Mouse (Mus musculus) kidney, adult 2 months (tissue): Measurements from ENCODE around the gene Slc7a11. TPM values are rescaled to one million over a fixed set of nuclear protein-coding genes. Genes with fewer than 3 reads are reported as not detected.

Source experiments
- DNase-seq: peaks from one replicate; pipeline ENCODE4 v3.0.0; 2021
- H3K27ac ChIP-seq: fragments of 200-500 bp; 2 replicates; pipeline ENCODE4 v1.5.1; 2012; ENCODE audit warnings: low read depth, low read length, control low read depth, inconsistent platforms; ENCODE audit not compliant: insufficient read depth
- H3K27me3 ChIP-seq: fragments of 200-500 bp; replicated peaks from 2 replicates; pipeline ENCODE4 v1.6.1; 2012; ENCODE audit warnings: mild to moderate bottlenecking, moderate library complexity, low read length, inconsistent platforms; ENCODE audit not compliant: control insufficient read depth, insufficient read depth
- H3K36me3 ChIP-seq: fragments of 200-500 bp; 2 replicates; pipeline ENCODE4 v1.6.1; 2012; ENCODE audit warnings: mild to moderate bottlenecking, moderate library complexity, low read length, inconsistent platforms; ENCODE audit not compliant: control insufficient read depth, insufficient read depth
- H3K4me1 ChIP-seq: fragments of 200-500 bp; 2 replicates; pipeline ENCODE4 v1.6.1; 2011; ENCODE audit warnings: low read length; ENCODE audit not compliant: control insufficient read depth, insufficient read depth
- H3K4me3 ChIP-seq: fragments of 200-500 bp; 2 replicates; pipeline ENCODE4 v1.5.1; 2011; ENCODE audit warnings: mild to moderate bottlenecking, low read depth, low read length, control low read depth; ENCODE audit not compliant: insufficient read depth
- CTCF ChIP-seq: fragments of 200-500 bp; conservative IDR thresholded peaks from 2 replicates; pipeline ENCODE4 v1.5.1; 2011; ENCODE audit warnings: low read depth, mild to moderate bottlenecking, control low read depth, low read length, moderate library complexity, mixed read lengths; ENCODE audit not compliant: insufficient read depth, insufficient read length
- POLR2A ChIP-seq: fragments of 200-500 bp; IDR thresholded peaks from one replicate; pipeline ENCODE4 v1.6.1; 2011; ENCODE audit warnings: low read depth, low read length, control low read depth
- WGBS: fragments of 180-500 bp; shearing (Covaris S2); methylation state at CpG from one replicate; pipeline ENCODE4 v1.1.7; 2018; 5-methylcytosine and 5-hydroxymethylcytosine counted together
- polyA plus RNA-seq: library from polyadenylated mRNA; depleted of rRNA; stranded (reverse); fragments of >200 nt; gene quantifications from 2 replicates; pipeline ENCODE4 v1.2.3, GENCODE M21; 2012

The Slc7a11 gene
- polyA plus RNA-seq, 1 experiment, result 0.23 TPM

- H3K4me1 ChIP-seq, result no peaks in the 10 kb centered on the region
- H3K27ac ChIP-seq, result no peak overlapping the region
- no peak for TF ChIP-seq CTCF
- no peak for TF ChIP-seq POLR2A
- DNase-seq, result no peak
- no peaks in the 10 kb centered on the region for H3K36me3 ChIP-seq
- no peaks in the 10 kb centered on the region for H3K27me3 ChIP-seq
- H3K4me3 ChIP-seq, result no peak overlapping the region
- WGBS, result 58% methylated on average over 10 of the region's 10 CpGs
These were observed 146.5 kb downstream of the Slc7a11 start for GRCm38 (mm10) chr3:50296956-50297355.

GRCm38 (mm10) chr3:50275023-50275422 is 168.4 kb downstream of the Slc7a11 start:
- H3K27ac ChIP-seq, result no peak overlapping the region
- H3K27me3 ChIP-seq, result no peaks in the 10 kb centered on the region
- no peak overlapping the region for H3K4me3 ChIP-seq
- WGBS, result 62% methylated on average over 2 of the region's 2 CpGs
- H3K4me1 ChIP-seq, result no peaks in the 10 kb centered on the region
- no peaks in the 10 kb centered on the region for H3K36me3 ChIP-seq
- DNase-seq, result no peak
- no peak for TF ChIP-seq CTCF
- no peak for TF ChIP-seq POLR2A

GRCm38 (mm10) chr3:50272222-50272621 is 171.2 kb downstream of the Slc7a11 start:
- Histone ChIP-seq H3K27me3 (no peaks in the 10 kb centered on the region), H3K36me3 (no peaks in the 10 kb centered on the region), H3K4me1 (no peaks in the 10 kb centered on the region), H3K4me3 (no peak overlapping the region), H3K27ac (no peak overlapping the region)
- DNase-seq, result no peak
- TF ChIP-seq POLR2A (no peak), CTCF (no peak)

- DNase-seq, result no peak
- WGBS, result 84% methylated on average over 4 of the region's 4 CpGs
- H3K4me1 ChIP-seq, result no peaks in the 10 kb centered on the region
- no peaks in the 10 kb centered on the region for H3K27me3 ChIP-seq
- H3K4me3 ChIP-seq, result no peak overlapping the region
- H3K27ac ChIP-seq, result no peak overlapping the region
- no peaks in the 10 kb centered on the region for H3K36me3 ChIP-seq
- TF ChIP-seq CTCF (no peak), POLR2A (no peak)
These were observed 173.7 kb downstream of the Slc7a11 start for GRCm38 (mm10) chr3:50269680-50270079.

GRCm38 (mm10) chr3:50262547-50263087 is 180.8 kb downstream of the Slc7a11 start:
- no peaks in the 10 kb centered on the region for H3K36me3 ChIP-seq
- WGBS, result 41% methylated on average over 2 of the region's 2 CpGs

GRCm38 (mm10) chr3:50262066-50262465 is 181.3 kb downstream of the Slc7a11 start:
- TF ChIP-seq POLR2A (no peak), CTCF (no peak)
- no peak overlapping the region for H3K4me3 ChIP-seq
- 80% methylated on average over 2 of the region's 2 CpGs for WGBS
- H3K27me3 ChIP-seq, result no peaks in the 10 kb centered on the region
- no peaks in the 10 kb centered on the region for H3K36me3 ChIP-seq
- H3K4me1 ChIP-seq, result no peaks in the 10 kb centered on the region
- no peak for DNase-seq
- H3K27ac ChIP-seq, result no peak overlapping the region

More at GRCm38 (mm10) chr3:50262547-50263087, 180.8 kb downstream of the Slc7a11 start:
- Histone ChIP-seq H3K4me3 (no peak overlapping the region), H3K27ac (no peak overlapping the region), H3K4me1 (no peaks in the 10 kb centered on the region), H3K27me3 (no peaks in the 10 kb centered on the region)
- no peak for TF ChIP-seq CTCF
- no peak for TF ChIP-seq POLR2A
- no peak for DNase-seq

- Histone ChIP-seq H3K27me3 (no peaks in the 10 kb centered on the region), H3K36me3 (no peaks in the 10 kb centered on the region), H3K4me3 (no peak overlapping the region), H3K4me1 (no peaks in the 10 kb centered on the region), H3K27ac (no peak overlapping the region)
- no peak for DNase-seq
- TF ChIP-seq POLR2A (no peak), CTCF (no peak)
- 92% methylated on average over 1 of the region's 1 CpGs for WGBS
These were observed 182.7 kb downstream of the Slc7a11 start for GRCm38 (mm10) chr3:50260667-50261066.

- no peak for TF ChIP-seq CTCF
- no peaks in the 10 kb centered on the region for H3K4me1 ChIP-seq
These were observed 184.6 kb downstream of the Slc7a11 start for GRCm38 (mm10) chr3:50258852-50259251.

More at GRCm38 (mm10) chr3:50258852-50259251, 184.6 kb downstream of the Slc7a11 start:
- H3K27ac ChIP-seq, result no peak overlapping the region
- no peaks in the 10 kb centered on the region for H3K36me3 ChIP-seq
- 90% methylated on average over 4 of the region's 4 CpGs for WGBS
- no peak for DNase-seq
- H3K27me3 ChIP-seq, result no peaks in the 10 kb centered on the region
- no peak overlapping the region for H3K4me3 ChIP-seq
